Mouse (Mus musculus): Measurements from ENCODE around the gene Znrf4. TPM values are rescaled to one million over a fixed set of nuclear protein-coding genes. Genes with fewer than 3 reads are reported as not detected.
A peak's percentile ranks its signal among the peaks of the same experiment; 100 is the strongest.

Znrf4 gene
- total and polyA plus RNA-seq, 2 experiments from 2014 or later, result not detected

DNA sequence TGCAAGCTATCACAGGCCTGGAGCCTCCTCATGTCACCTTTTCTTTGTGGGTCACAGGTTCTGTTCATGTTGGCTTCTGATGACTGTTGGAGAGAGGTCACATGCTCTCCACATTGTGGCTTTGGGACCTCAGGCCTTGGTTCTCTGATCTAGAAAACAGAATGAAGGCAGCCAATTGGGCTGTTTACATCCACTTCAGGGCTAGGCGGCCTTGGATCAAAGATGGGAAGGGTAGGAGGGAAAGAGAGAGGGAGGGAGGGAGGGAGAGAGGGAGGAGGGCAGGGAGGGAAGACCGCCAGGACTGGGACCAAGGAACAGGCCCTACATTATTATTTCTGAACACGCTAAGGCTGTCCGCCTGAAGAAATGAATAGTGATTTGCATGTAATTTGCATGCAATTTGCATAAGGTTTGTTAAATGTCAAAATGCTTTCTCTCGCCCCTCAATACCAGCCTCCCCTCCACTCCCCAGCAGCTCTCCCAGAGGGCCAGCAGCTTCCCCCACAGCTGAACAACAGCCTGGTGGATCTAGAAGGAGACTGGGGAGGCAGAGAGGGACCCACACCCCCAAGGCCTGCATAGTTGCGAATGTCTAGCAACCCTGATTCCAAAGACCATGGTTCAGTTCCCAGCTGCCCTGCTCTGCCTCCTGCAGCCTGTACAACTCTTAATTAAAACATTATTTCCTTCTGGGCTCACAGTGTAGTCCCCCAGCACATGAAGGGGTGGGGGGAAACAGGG is 39.8 kb upstream of the Znrf4 start:
- Histone ChIP-seq H3K27me3 (ENCODE audit: insufficient read depth, low read length) (no peaks in the 10 kb centered on the region), H3K4me3 (ENCODE audit: low read length) (no peak overlapping the region), H3K9ac (replicated peaks; ENCODE audit: low read length) (no peak overlapping the region), H3K4me1 (ENCODE audit: insufficient read depth, low read length) (peaks cover 18% of the 10 kb centered on the region), H3K36me3 (ENCODE audit: insufficient read depth, low read length) (no peaks in the 10 kb centered on the region), H3K9me3 (ENCODE audit: low read length) (no peaks in the 10 kb centered on the region), H3K4me2 (ENCODE audit: low read depth, low read length) (no peak overlapping the region), H3K27ac (peak overlapping the region; percentile 80)
- no peak for TF ChIP-seq CTCF (IDR thresholded peaks at IDR 0.05; ENCODE audit: low read depth)
- ATAC-seq (peak; percentile 85), DNase-seq (ENCODE audit: low spot score) (peak; percentile 79)
- 25% methylated on average over 6 of the region's 6 CpGs for WGBS

- H3K9me3 ChIP-seq (ENCODE audit: low read length), result no peaks in the 10 kb centered on the region
- no peak for DNase-seq (ENCODE audit: low spot score)
- 0 out of 2 replicates have a peak overlapping the region, but pooled peaks have one; percentile 80 for H3K27ac ChIP-seq
- WGBS, result 66% methylated on average over 12 of the region's 12 CpGs
- peaks cover 19% of the 10 kb centered on the region for H3K4me1 ChIP-seq (ENCODE audit: insufficient read depth, low read length)
- no peak for ATAC-seq
- no peak overlapping the region for H3K4me2 ChIP-seq (ENCODE audit: low read depth, low read length)
- H3K27me3 ChIP-seq (ENCODE audit: insufficient read depth, low read length), result no peaks in the 10 kb centered on the region
- H3K4me3 ChIP-seq (ENCODE audit: low read length), result no peak overlapping the region
- H3K9ac ChIP-seq (replicated peaks; ENCODE audit: low read length), result no peak overlapping the region
- no peaks in the 10 kb centered on the region for H3K36me3 ChIP-seq (ENCODE audit: insufficient read depth, low read length)
- TF ChIP-seq CTCF (IDR thresholded peaks at IDR 0.05; ENCODE audit: low read depth), result no peak
Observed at GRCm38 (mm10) chr17:56550784-56551475, 38.7 kb upstream of the Znrf4 start.

GRCm38 (mm10) chr17:56548605-56549105 is 36.4 kb upstream of the Znrf4 start:
- no peaks in the 10 kb centered on the region for H3K27me3 ChIP-seq (ENCODE audit: insufficient read depth, low read length)
- H3K4me3 ChIP-seq (ENCODE audit: low read length), result no peak overlapping the region
- no peak overlapping the region for H3K27ac ChIP-seq
- peaks cover 19% of the 10 kb centered on the region for H3K4me1 ChIP-seq (ENCODE audit: insufficient read depth, low read length)
- H3K36me3 ChIP-seq (ENCODE audit: insufficient read depth, low read length), result no peaks in the 10 kb centered on the region
- H3K9ac ChIP-seq (replicated peaks; ENCODE audit: low read length), result no peak overlapping the region
- DNase-seq (ENCODE audit: low spot score), result no peak
- no peaks in the 10 kb centered on the region for H3K9me3 ChIP-seq (ENCODE audit: low read length)
- 16% methylated on average over 4 of the region's 4 CpGs for WGBS
- no peak for ATAC-seq
- TF ChIP-seq CTCF (IDR thresholded peaks at IDR 0.05; ENCODE audit: low read depth), result no peak
- no peak overlapping the region for H3K4me2 ChIP-seq (ENCODE audit: low read depth, low read length)

- no peak overlapping the region for H3K4me2 ChIP-seq (ENCODE audit: low read depth, low read length)
- no peaks in the 10 kb centered on the region for H3K9me3 ChIP-seq (ENCODE audit: low read length)
- peak; percentile 63 for TF ChIP-seq CTCF (IDR thresholded peaks at IDR 0.05; ENCODE audit: low read depth)
- no peak overlapping the region for H3K9ac ChIP-seq (replicated peaks; ENCODE audit: low read length)
- WGBS, result 61% methylated on average over 9 of the region's 9 CpGs
- H3K27ac ChIP-seq, result no peak overlapping the region
- ATAC-seq (no peak), DNase-seq (ENCODE audit: low spot score) (no peak)
- no peaks in the 10 kb centered on the region for H3K27me3 ChIP-seq (ENCODE audit: insufficient read depth, low read length)
- peaks cover 19% of the 10 kb centered on the region for H3K4me1 ChIP-seq (ENCODE audit: insufficient read depth, low read length)
- H3K4me3 ChIP-seq (ENCODE audit: low read length), result no peak overlapping the region
- H3K36me3 ChIP-seq (ENCODE audit: insufficient read depth, low read length), result no peaks in the 10 kb centered on the region
Observed at GRCm38 (mm10) chr17:56547846-56548604, 35.8 kb upstream of the Znrf4 start.

- Histone ChIP-seq H3K4me1 (ENCODE audit: insufficient read depth, low read length) (peaks cover 16% of the 10 kb centered on the region), H3K4me2 (ENCODE audit: low read depth, low read length) (no peak overlapping the region), H3K27ac (peak overlapping the region; percentile 27; the same call in 1 of the 2 replicates), H3K9ac (replicated peaks; ENCODE audit: low read length) (no peak overlapping the region), H3K36me3 (ENCODE audit: insufficient read depth, low read length) (no peaks in the 10 kb centered on the region), H3K4me3 (ENCODE audit: low read length) (no peak overlapping the region), H3K9me3 (ENCODE audit: low read length) (no peaks in the 10 kb centered on the region), H3K27me3 (ENCODE audit: insufficient read depth, low read length) (no peaks in the 10 kb centered on the region)
- no peak for TF ChIP-seq CTCF (IDR thresholded peaks at IDR 0.05; ENCODE audit: low read depth)
- peak; percentile 45 for ATAC-seq
- peak; percentile 83 for DNase-seq (ENCODE audit: low spot score)
- WGBS, result 34% methylated on average over 17 of the region's 17 CpGs
Observed at GRCm38 (mm10) chr17:56547116-56547845, 35.0 kb upstream of the Znrf4 start.

GRCm38 (mm10) chr17:56546576-56546975 is 34.3 kb upstream of the Znrf4 start:
- no peak overlapping the region; the same call in 1 of the 2 replicates for H3K27ac ChIP-seq
- 80% methylated on average over 5 of the region's 5 CpGs for WGBS
- DNase-seq (ENCODE audit: low spot score) (no peak), ATAC-seq (no peak)
- TF ChIP-seq CTCF (IDR thresholded peaks at IDR 0.05; ENCODE audit: low read depth), result no peak
- peaks cover 9% of the 10 kb centered on the region for H3K4me1 ChIP-seq (ENCODE audit: insufficient read depth, low read length)
- H3K9ac ChIP-seq (replicated peaks; ENCODE audit: low read length), result no peak overlapping the region
- H3K4me2 ChIP-seq (ENCODE audit: low read depth, low read length), result no peak overlapping the region
- no peaks in the 10 kb centered on the region for H3K36me3 ChIP-seq (ENCODE audit: insufficient read depth, low read length)
- H3K9me3 ChIP-seq (ENCODE audit: low read length), result no peaks in the 10 kb centered on the region
- H3K4me3 ChIP-seq (ENCODE audit: low read length), result no peak overlapping the region
- H3K27me3 ChIP-seq (ENCODE audit: insufficient read depth, low read length), result no peaks in the 10 kb centered on the region

Data from hindbrain, postnatal 0 days (tissue).